Mouse (Mus musculus) hindbrain, embryonic 15.5 days (tissue): ENCODE results near the gene Psrc1. TPM values are rescaled to one million over a fixed set of nuclear protein-coding genes. Genes with fewer than 3 reads are reported as not detected.
A peak's percentile ranks its signal among the peaks of the same experiment; 100 is the strongest.

Experiments
- ATAC-seq: fragments of 200-750 bp; cut with Nextera tagmentation; 2 replicates; pipeline ENCODE4 v1.8.0; 2017; ENCODE audit warnings: low read depth, moderate number of reproducible peaks, moderate TSS enrichment; ENCODE audit not compliant: low FRiP score
- H3K27ac ChIP-seq: fragments of 300-500 bp; sonication (generic); replicated peaks from 2 replicates; pipeline ENCODE4 v1.5.1; 2015; ENCODE audit warnings: mild to moderate bottlenecking, inconsistent platforms
- H3K27me3 ChIP-seq: fragments of 300-500 bp; sonication (generic); 2 replicates; pipeline ENCODE4 v1.6.1; 2015; ENCODE audit warnings: control low read depth, inconsistent platforms
- H3K36me3 ChIP-seq: fragments of 300-500 bp; sonication (generic); 2 replicates; pipeline ENCODE4 v1.6.1; 2015; ENCODE audit warnings: control low read depth, inconsistent platforms
- H3K4me1 ChIP-seq: fragments of 300-500 bp; sonication (generic); replicated peaks from 2 replicates; pipeline ENCODE4 v1.6.1; 2015; ENCODE audit warnings: control low read depth, inconsistent platforms
- H3K4me2 ChIP-seq: fragments of 300-500 bp; sonication (generic); 2 replicates; pipeline ENCODE4 v1.6.1; 2015; ENCODE audit warnings: moderate library complexity, mild to moderate bottlenecking, inconsistent platforms
- H3K4me3 ChIP-seq: fragments of 300-500 bp; sonication (generic); 2 replicates; pipeline ENCODE4 v1.5.1; 2015; ENCODE audit warnings: mild to moderate bottlenecking, inconsistent platforms
- H3K9ac ChIP-seq: fragments of 300-500 bp; sonication (generic); 2 replicates; pipeline ENCODE4 v1.6.1; 2015; ENCODE audit warnings: inconsistent platforms
- H3K9me3 ChIP-seq: fragments of 300-500 bp; sonication (generic); 2 replicates; pipeline ENCODE4 v1.6.1; 2016; ENCODE audit warnings: control low read depth, inconsistent platforms
- WGBS: fragments of 180-500 bp; shearing (Covaris S2); methylation state at CpG from one replicate; pipeline ENCODE4 v1.1.7; 2015; 5-methylcytosine and 5-hydroxymethylcytosine counted together
- polyA plus RNA-seq: library from polyadenylated mRNA; unstranded; fragments of >200 nt; fragmentation: Nextera tagmentation; extraction: Ambion mirVana; gene quantifications from 2 replicates; pipeline ENCODE4 v1.2.1, GENCODE M21; 2015

Gene Psrc1
- polyA plus RNA-seq, 1 experiment from 2014 or later = 11.5 TPM

DNA sequence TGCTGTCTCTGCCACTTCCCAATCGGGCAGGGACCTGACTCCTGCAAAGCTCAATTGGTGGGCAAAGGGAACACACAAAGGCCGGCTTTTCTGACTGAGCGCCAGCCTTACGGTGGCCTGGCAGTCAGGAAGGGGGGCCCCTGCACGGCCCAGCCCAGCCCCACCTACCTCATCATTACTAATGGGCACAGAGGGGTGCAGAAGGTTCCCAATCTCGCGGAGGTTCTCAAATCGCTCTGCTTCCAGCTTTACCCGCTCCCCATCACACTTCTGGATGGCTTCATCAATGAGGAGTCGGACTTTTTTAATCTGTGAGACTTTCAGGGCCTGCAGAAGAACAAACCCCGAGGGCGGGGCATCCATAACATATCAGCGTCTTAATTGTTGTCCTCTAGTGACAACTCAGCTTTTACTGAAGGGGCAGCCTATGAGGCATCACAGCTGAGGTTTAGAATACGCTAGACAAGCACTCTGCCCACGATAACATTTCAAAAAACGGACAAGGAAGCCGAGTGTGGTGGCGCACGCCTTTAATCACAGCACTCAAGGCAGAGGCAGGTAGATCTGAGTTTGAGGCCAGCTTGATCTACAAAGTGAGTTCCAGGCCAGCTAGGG, 50.3 kb downstream of the Psrc1 start:
- WGBS = 15% methylated on average over 19 of the region's 19 CpGs
- ATAC-seq = no peak; the same call in 1 of the 2 replicates
- H3K4me1 ChIP-seq = peaks cover 29% of the 10 kb centered on the region
- H3K4me2 ChIP-seq = 0 out of 2 replicates have a peak overlapping the region, but pooled peaks have one; percentile 3
- H3K27me3 ChIP-seq = no peaks in the 10 kb centered on the region
- H3K9ac ChIP-seq = no peak overlapping the region
- peaks cover 52% of the 10 kb centered on the region for H3K36me3 ChIP-seq
- H3K27ac ChIP-seq = peak overlapping the region; percentile 81
- H3K9me3 ChIP-seq = no peaks in the 10 kb centered on the region
- H3K4me3 ChIP-seq = no peak overlapping the region

DNA sequence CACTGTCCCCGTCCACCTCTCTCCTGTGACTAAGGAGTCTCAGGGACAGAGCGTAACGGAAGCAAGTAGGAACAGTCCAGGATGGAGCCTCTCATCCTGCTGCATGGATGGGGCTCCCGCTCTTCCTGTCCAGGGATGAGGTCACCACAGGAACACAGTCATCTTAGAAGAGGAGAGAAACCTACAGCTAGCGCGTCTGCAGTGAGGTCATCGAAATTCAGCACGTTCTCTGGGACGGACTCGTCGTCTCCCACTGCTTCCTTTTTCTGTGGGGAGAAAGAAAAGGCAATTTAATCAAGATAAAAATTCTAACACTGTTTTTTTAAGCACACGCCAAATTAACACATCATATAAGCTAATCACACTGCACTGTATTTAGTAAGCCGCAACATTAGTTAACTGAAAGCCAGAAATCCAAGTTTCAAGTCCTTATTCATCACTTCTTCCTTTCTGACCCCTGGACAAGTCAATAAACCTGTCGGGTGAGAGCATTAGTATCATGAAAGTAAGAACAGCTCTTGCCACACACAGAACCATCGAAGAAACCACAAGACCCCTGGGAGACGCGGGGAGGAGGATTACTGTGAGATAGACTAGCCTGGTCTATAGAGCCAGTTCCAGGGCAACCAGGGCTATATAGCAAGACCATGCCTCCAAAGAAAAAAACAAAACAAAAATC, 52.2 kb downstream of the Psrc1 start:
- peaks cover 40% of the 10 kb centered on the region for H3K36me3 ChIP-seq
- no peak overlapping the region for H3K4me2 ChIP-seq
- H3K4me3 ChIP-seq = no peak overlapping the region
- no peak for ATAC-seq
- no peaks in the 10 kb centered on the region for H3K9me3 ChIP-seq
- peaks cover 33% of the 10 kb centered on the region for H3K4me1 ChIP-seq
- 0 out of 2 replicates have a peak overlapping the region, but pooled peaks have one; percentile 10 for H3K27ac ChIP-seq
- H3K27me3 ChIP-seq = no peaks in the 10 kb centered on the region
- no peak overlapping the region for H3K9ac ChIP-seq
- WGBS = 68% methylated on average over 17 of the region's 17 CpGs

DNA sequence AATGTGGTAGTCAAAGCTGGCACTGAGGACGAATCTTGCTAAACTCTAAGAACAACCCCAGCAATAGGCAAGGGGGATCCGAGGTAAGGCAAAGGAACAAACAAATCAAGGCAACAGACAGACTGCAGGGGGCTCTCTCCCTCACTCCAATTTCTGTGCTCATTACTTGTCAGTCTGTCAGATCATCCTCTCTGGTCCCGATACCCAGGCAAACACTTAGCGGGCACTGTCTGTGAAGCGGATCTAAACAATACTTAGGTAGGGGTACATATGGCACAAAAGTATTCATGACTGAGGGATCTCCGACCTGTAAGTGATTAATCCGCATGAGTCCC, 52.7 kb downstream of the Psrc1 start:
- no peak overlapping the region for H3K4me3 ChIP-seq
- no peak overlapping the region for H3K4me2 ChIP-seq
- WGBS = 52% methylated on average over 7 of the region's 7 CpGs
- ATAC-seq = no peak
- H3K27ac ChIP-seq = no peak overlapping the region
- peaks cover 35% of the 10 kb centered on the region for H3K4me1 ChIP-seq
- H3K9ac ChIP-seq = no peak overlapping the region
- no peaks in the 10 kb centered on the region for H3K27me3 ChIP-seq
- no peaks in the 10 kb centered on the region for H3K9me3 ChIP-seq
- peaks cover 35% of the 10 kb centered on the region for H3K36me3 ChIP-seq

Other genes with a start within 250 kb of the Psrc1 start
- gene Gnai3, start 237.7 kb upstream of the Psrc1 start, polyA plus RNA-seq = 120 and 122 TPM in 2 replicates
- gene Gpr61, start 229.0 kb upstream of the Psrc1 start, polyA plus RNA-seq = 6.1 and 6.4 TPM in 2 replicates
- 13.3 and 16.6 TPM in 2 replicates for gene Amigo1, start 197.5 kb upstream of the Psrc1 start, polyA plus RNA-seq
- gene Cyb561d1, start 182.6 kb upstream of the Psrc1 start, polyA plus RNA-seq = 3.4 and 3.5 TPM in 2 replicates
- 20.3 and 24.3 TPM in 2 replicates for gene Atxn7l2, start 172.9 kb upstream of the Psrc1 start, polyA plus RNA-seq
- 0.47 and 1.2 TPM in 2 replicates for gene Sypl2, start 157.2 kb upstream of the Psrc1 start, polyA plus RNA-seq
- gene Psma5, start 126.9 kb upstream of the Psrc1 start, polyA plus RNA-seq = 237 and 247 TPM in 2 replicates
- 18.8 and 20.8 TPM in 2 replicates for gene Sort1, start 99.8 kb upstream of the Psrc1 start, polyA plus RNA-seq
- gene Mybphl, start 18.9 kb upstream of the Psrc1 start, polyA plus RNA-seq = 0.35 and 0.50 TPM in 2 replicates
- 43.1 and 44.9 TPM in 2 replicates for gene Celsr2, start 31.7 kb downstream of the Psrc1 start, polyA plus RNA-seq
- gene Sars, start 61.4 kb downstream of the Psrc1 start, polyA plus RNA-seq = 197 and 219 TPM in 2 replicates
- 2.4 and 2.5 TPM in 2 replicates for gene 1700013F07Rik, start 150.3 kb downstream of the Psrc1 start, polyA plus RNA-seq
- gene 5330417C22Rik, start 152.7 kb downstream of the Psrc1 start, polyA plus RNA-seq = 15.1 and 18.9 TPM in 2 replicates
- gene Tmem167b, start 178.6 kb downstream of the Psrc1 start, polyA plus RNA-seq = 51.1 and 54.0 TPM in 2 replicates
- gene Taf13, start 187.9 kb downstream of the Psrc1 start, polyA plus RNA-seq = 46.2 and 52.8 TPM in 2 replicates
- 103 and 105 TPM in 2 replicates for gene Wdr47, start 207.4 kb downstream of the Psrc1 start, polyA plus RNA-seq